Mouse (Mus musculus) MEL (cell line): ENCODE measurements around the gene Agbl1. TPM values are rescaled to one million over a fixed set of nuclear protein-coding genes. Genes with fewer than 3 reads are reported as not detected.

Experiments
- DNase-seq: peaks from one replicate; pipeline ENCODE4 v3.0.0; 2011; ENCODE audit warnings: low read depth, low spot score
- H3K27ac ChIP-seq: 2 replicates; pipeline ENCODE4 v1.5.1; 2012; ENCODE audit warnings: low read depth, mild to moderate bottlenecking, control low read depth, low read length, moderate library complexity; ENCODE audit not compliant: control insufficient read depth
- H3K27me3 ChIP-seq, 2 experiments: fragments of 150-350 bp in 1 of 2; sonication (generic) in 1 of 2; 2 replicates each; pipeline ENCODE4 v1.6.1; 2012; ENCODE audit warnings: low read length in 2 of 2, mild to moderate bottlenecking in 2 of 2, improper control_type of control experiment in 1 of 2, moderate library complexity in 1 of 2; ENCODE audit not compliant: insufficient read depth in 2 of 2, control insufficient read depth in 1 of 2
- H3K36me3 ChIP-seq, 2 experiments: 2 replicates each; pipeline ENCODE4 v1.6.1; 2012 to 2014; ENCODE audit warnings: low read length in 2 of 2, improper control_type of control experiment in 1 of 2, inconsistent platforms in 1 of 2, mild to moderate bottlenecking in 1 of 2; ENCODE audit not compliant: insufficient read depth in 2 of 2, control insufficient read depth in 1 of 2
- H3K4me1 ChIP-seq, 2 experiments: fragments of 150-350 bp in 1 of 2; sonication (generic) in 1 of 2; 2 replicates each; pipeline ENCODE4 v1.6.1; 2012; ENCODE audit warnings: low read length in 2 of 2, improper control_type of control experiment in 1 of 2, mild to moderate bottlenecking in 1 of 2; ENCODE audit not compliant: insufficient read depth in 2 of 2, control insufficient read depth in 1 of 2
- H3K4me3 ChIP-seq, 2 experiments: fragments of 150-350 bp in 1 of 2; sonication (generic) in 1 of 2; 2 replicates each; pipeline ENCODE4 v1.5.1; 2012; ENCODE audit warnings: low read depth in 2 of 2, low read length in 2 of 2, mild to moderate bottlenecking in 2 of 2, moderate library complexity in 2 of 2, control low read depth in 1 of 2, improper control_type of control experiment in 1 of 2; ENCODE audit not compliant: control insufficient read depth in 1 of 2, insufficient read depth in 1 of 2
- H3K79me2 ChIP-seq: 2 replicates; pipeline ENCODE4 v1.6.1; 2012; ENCODE audit warnings: mild to moderate bottlenecking, low read length, moderate library complexity; ENCODE audit not compliant: control insufficient read depth, poor library complexity, insufficient read depth
- H3K9ac ChIP-seq: 2 replicates; pipeline ENCODE4 v1.6.1; 2012; ENCODE audit warnings: low read depth, mild to moderate bottlenecking, control low read depth, low read length, moderate library complexity; ENCODE audit not compliant: control insufficient read depth, poor library complexity, severe bottlenecking
- H3K9me3 ChIP-seq: fragments of 150-350 bp; sonication (generic); replicated peaks from 2 replicates; pipeline ENCODE4 v1.6.1; 2012; ENCODE audit warnings: mild to moderate bottlenecking, low read length, improper control_type of control experiment, moderate library complexity; ENCODE audit not compliant: insufficient read depth
- CTCF ChIP-seq, 3 experiments: IDR thresholded peaks in 2 of 3; conservative IDR thresholded peaks in 1 of 3; 2 replicates each; pipeline ENCODE4 v1.5.1; 2011 to 2012; ENCODE audit warnings: low read length in 3 of 3, low read depth in 2 of 3, mild to moderate bottlenecking in 2 of 3, improper control_type of control experiment in 1 of 3, inconsistent platforms in 1 of 3, mixed read lengths in 1 of 3, moderate library complexity in 1 of 3; ENCODE audit not compliant: control insufficient read depth in 1 of 3, insufficient read depth in 1 of 3, poor library complexity in 1 of 3, severe bottlenecking in 1 of 3
- E2F4 ChIP-seq: IDR thresholded peaks from 2 replicates; pipeline ENCODE4 v1.6.1; 2011; ENCODE audit warnings: low read depth, low read length, improper control_type of control experiment, borderline replicate concordance
- EP300 ChIP-seq, 2 experiments: IDR thresholded peaks; 2 replicates each; pipeline ENCODE4 v1.6.1; 2011; ENCODE audit warnings: improper control_type of control experiment in 2 of 2, low read length in 2 of 2, low read depth in 1 of 2, mild to moderate bottlenecking in 1 of 2
- GABPA ChIP-seq: IDR thresholded peaks from 2 replicates; pipeline ENCODE4 v1.6.1; 2012; ENCODE audit warnings: low read depth, mild to moderate bottlenecking, inconsistent platforms, low read length, improper control_type of control experiment, moderate library complexity
- GATA1 ChIP-seq: IDR thresholded peaks from 2 replicates; pipeline ENCODE4 v1.6.1; 2011; ENCODE audit warnings: low read depth, low read length, improper control_type of control experiment
- HCFC1 ChIP-seq: IDR thresholded peaks from 2 replicates; pipeline ENCODE4 v1.6.1; 2012; ENCODE audit warnings: low read depth, mild to moderate bottlenecking, inconsistent platforms, low read length, improper control_type of control experiment, moderate library complexity
- JUND ChIP-seq: IDR thresholded peaks from 2 replicates; pipeline ENCODE4 v1.6.1; 2011; ENCODE audit warnings: low read depth, mild to moderate bottlenecking, improper control_type of control experiment, low read length
- MAFK ChIP-seq: IDR thresholded peaks from 2 replicates; pipeline ENCODE4 v1.6.1; 2011; ENCODE audit warnings: low read depth, mild to moderate bottlenecking, low read length, improper control_type of control experiment, borderline replicate concordance
- MAZ ChIP-seq: IDR thresholded peaks from 2 replicates; pipeline ENCODE4 v1.6.1; 2012; ENCODE audit warnings: low read depth, mild to moderate bottlenecking, inconsistent platforms, low read length, improper control_type of control experiment
- MEF2A ChIP-seq: IDR thresholded peaks from 2 replicates; pipeline ENCODE4 v1.6.1; 2014; ENCODE audit warnings: low read depth, mild to moderate bottlenecking, inconsistent platforms, low read length, improper control_type of control experiment; ENCODE audit not compliant: poor library complexity, insufficient replicate concordance, severe bottlenecking; ENCODE audit errors: extremely low read depth
- MYB ChIP-seq: IDR thresholded peaks from 2 replicates; pipeline ENCODE4 v1.6.1; 2011; ENCODE audit warnings: mild to moderate bottlenecking, low read depth, low read length, improper control_type of control experiment
- NRF1 ChIP-seq: IDR thresholded peaks from 2 replicates; pipeline ENCODE4 v1.6.1; 2014; ENCODE audit warnings: low read depth, mild to moderate bottlenecking, inconsistent platforms, low read length, improper control_type of control experiment, moderate library complexity; ENCODE audit not compliant: poor library complexity, insufficient read depth, severe bottlenecking
- POLR2A ChIP-seq, 2 experiments: IDR thresholded peaks; 2 replicates each; pipeline ENCODE4 v1.6.1; 2011 to 2012; ENCODE audit warnings: low read length in 2 of 2, mild to moderate bottlenecking in 2 of 2, control low read depth in 1 of 2, improper control_type of control experiment in 1 of 2, low read depth in 1 of 2, moderate library complexity in 1 of 2; ENCODE audit not compliant: control insufficient read depth in 1 of 2, insufficient read depth in 1 of 2, poor library complexity in 1 of 2
- POLR2AphosphoS2 ChIP-seq: IDR thresholded peaks from 2 replicates; pipeline ENCODE4 v1.6.1; 2011; ENCODE audit warnings: low read length, improper control_type of control experiment
- RCOR1 ChIP-seq: IDR thresholded peaks from 2 replicates; pipeline ENCODE4 v1.6.1; 2012; ENCODE audit warnings: low read depth, mild to moderate bottlenecking, inconsistent platforms, low read length, improper control_type of control experiment
- SIN3A ChIP-seq: IDR thresholded peaks from 2 replicates; pipeline ENCODE4 v1.6.1; 2012; ENCODE audit warnings: low read length, improper control_type of control experiment, inconsistent platforms
- TBP ChIP-seq: IDR thresholded peaks from 2 replicates; pipeline ENCODE4 v1.8.0; 2011; ENCODE audit warnings: low read depth, low read length, improper control_type of control experiment
- TCF12 ChIP-seq: IDR thresholded peaks from 2 replicates; pipeline ENCODE4 v1.6.1; 2014; ENCODE audit warnings: low read depth, mild to moderate bottlenecking, inconsistent platforms, low read length, improper control_type of control experiment, moderate library complexity
- ZC3H11A ChIP-seq: IDR thresholded peaks from 2 replicates; pipeline ENCODE4 v1.6.1; 2012; ENCODE audit warnings: low read depth, mild to moderate bottlenecking, inconsistent platforms, low read length, improper control_type of control experiment
- ZKSCAN1 ChIP-seq: IDR thresholded peaks from 2 replicates; pipeline ENCODE4 v1.6.1; 2012; ENCODE audit warnings: low read depth, mild to moderate bottlenecking, inconsistent platforms, low read length, improper control_type of control experiment, moderate library complexity
- ZNF384 ChIP-seq: IDR thresholded peaks from 2 replicates; pipeline ENCODE4 v1.6.1; 2012; ENCODE audit warnings: low read depth, mild to moderate bottlenecking, inconsistent platforms, low read length, improper control_type of control experiment
- polyA plus RNA-seq, 2 experiments: library from polyadenylated mRNA; stranded (reverse) in 1 of 2; unstranded in 1 of 2; fragments of >175 nt in 1 of 2; fragments of >200 nt in 1 of 2; gene quantifications; 2 replicates each; pipeline versions ENCODE4 v1.2.1 to v1.2.4; 2012; ENCODE audit warnings: low replicate concordance in 2 of 2, low read depth in 1 of 2; ENCODE audit not compliant: insufficient read length in 2 of 2, insufficient read depth in 1 of 2, missing spikeins in 1 of 2
- total RNA-seq: library from RNA; depleted of rRNA; stranded (reverse); fragments of 300-350 nt; gene quantifications from 2 replicates; pipeline ENCODE4 v1.2.3, GENCODE M21; 2012; rRNA removed

The Agbl1 gene
- total RNA-seq (not detected in 2 replicates), polyA plus RNA-seq (not detected)

GRCm38 (mm10) chr7:76229311-76229937 is at the start of gene Agbl1:
TSS of gene Agbl1 (plus strand) at chr7:76229887.
- H3K9me3 ChIP-seq = no peaks in the 10 kb centered on the region
- TF ChIP-seq HCFC1 (no peak), GATA1 (no peak), POLR2A (IDR thresholded peaks at IDR 0.05; ENCODE audit: control insufficient read depth in 1 of 2, insufficient read depth in 1 of 2, low read depth in 1 of 2, low read length in 2 of 2, poor library complexity in 1 of 2) (no peak), ZKSCAN1 (no peak), MYB (no peak), E2F4 (no peak), SIN3A (no peak), GABPA (no peak), RCOR1 (no peak), TBP (no peak), JUND (no peak), MAZ (no peak)
- H3K9ac ChIP-seq = no peak within 1 kb of the TSS
- no peaks in the 10 kb centered on the region for H3K27me3 ChIP-seq
- H3K27ac ChIP-seq = no peak within 1 kb of the TSS
- H3K79me2 ChIP-seq = no peaks in the 10 kb centered on the region
- H3K4me1 ChIP-seq = no peaks in the 10 kb centered on the region
- no peaks in the 10 kb centered on the region for H3K36me3 ChIP-seq
- H3K4me3 ChIP-seq = no peak within 1 kb of the TSS
- DNase-seq = no peak

GRCm38 (mm10) chr7:76185005-76185658 is 44.6 kb upstream of the Agbl1 start:
- H3K27me3 ChIP-seq = no peaks in the 10 kb centered on the region

More at GRCm38 (mm10) chr7:76185005-76185658, 44.6 kb upstream of the Agbl1 start:
- H3K27ac ChIP-seq = no peak overlapping the region
- DNase-seq = no peak
- no peaks in the 10 kb centered on the region for H3K36me3 ChIP-seq
- H3K4me1 ChIP-seq = no peaks in the 10 kb centered on the region
- no peaks in the 10 kb centered on the region for H3K9me3 ChIP-seq
- TF ChIP-seq CTCF (IDR thresholded peaks at IDR 0.05 in 2 of 3, conservative IDR thresholded peaks at IDR 0.05 in 1 of 3; ENCODE audit: control insufficient read depth in 1 of 3, insufficient read depth in 1 of 3, low read depth in 2 of 3, low read length in 3 of 3, poor library complexity in 1 of 3, severe bottlenecking in 1 of 3) = no peak
- no peak for TF ChIP-seq ZNF384
- TF ChIP-seq MAFK = no peak
- no peak for TF ChIP-seq POLR2AphosphoS2
- no peak for TF ChIP-seq MEF2A
- no peak for TF ChIP-seq JUND
- no peak for TF ChIP-seq TBP
- no peak for TF ChIP-seq ZC3H11A
- TF ChIP-seq HCFC1 = no peak
- no peak for TF ChIP-seq E2F4
- TF ChIP-seq NRF1 = no peak
- no peak for TF ChIP-seq TCF12
- no peak for TF ChIP-seq EP300 (IDR thresholded peaks at IDR 0.05; ENCODE audit: low read depth in 1 of 2, low read length in 2 of 2)
- TF ChIP-seq, all 39 proteins: peak for 0
- Histone ChIP-seq H3K4me3 (no peak overlapping the region), H3K9ac (no peak overlapping the region), H3K79me2 (no peaks in the 10 kb centered on the region)
